Mouse (Mus musculus) spleen, postnatal 36 days (tissue): ENCODE measurements at regions not wholly inside any gene's neighbourhood (a gene's known extent, or its start where the extent isn't known, plus 50 kb on each side); places are given as distances from the start of the nearest gene placed in this dataset.

ENCODE experiments used
- DNase-seq, 2 experiments: peaks; one replicate each; pipeline ENCODE4 v3.0.0; 2022; ENCODE audit warnings: low spot score in 2 of 2, mixed read lengths in 1 of 2

DNA sequence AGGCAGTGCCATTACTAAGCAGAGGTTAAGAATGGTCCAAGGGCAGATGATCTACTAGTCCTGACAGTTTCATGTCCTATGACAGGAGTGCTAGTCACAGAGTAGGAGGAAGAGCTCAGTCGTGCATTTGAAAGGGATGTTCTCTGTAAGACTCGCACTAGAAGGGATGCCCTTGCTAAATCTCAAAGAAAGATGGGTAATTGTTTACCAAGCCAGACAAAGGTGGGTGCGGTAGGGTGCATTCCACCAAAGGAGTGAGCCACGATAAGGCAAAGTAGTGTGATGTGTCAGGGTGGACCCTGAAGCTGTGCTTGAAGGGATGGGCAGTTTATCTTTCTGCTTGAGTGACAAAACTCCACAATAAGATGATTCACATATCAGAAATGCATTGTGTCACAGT lies 50.5 kb upstream of the Adgrf1 start:
- no peak for DNase-seq
